Mouse (Mus musculus) brain, embryonic 14.5 days (tissue): ENCODE data around the gene Nsmf. TPM values are rescaled to one million over a fixed set of nuclear protein-coding genes. Genes with fewer than 3 reads are reported as not detected.

Source experiments
- DNase-seq: peaks from one replicate; pipeline ENCODE4 v3.0.0-alpha.2; 2011; ENCODE audit warnings: low read depth
- CTCF ChIP-seq: fragments of 200-500 bp; IDR thresholded peaks from 2 replicates; pipeline ENCODE4 v1.5.1; 2012; ENCODE audit warnings: inconsistent platforms, mild to moderate bottlenecking, moderate library complexity, borderline replicate concordance; ENCODE audit not compliant: insufficient read depth, insufficient read length; ENCODE audit errors: extremely low read depth
- POLR2A ChIP-seq: fragments of 200-500 bp; IDR thresholded peaks from 2 replicates; pipeline ENCODE4 v1.6.1; 2012; ENCODE audit warnings: mild to moderate bottlenecking, inconsistent platforms, borderline replicate concordance; ENCODE audit not compliant: poor library complexity, insufficient read depth, insufficient read length, severe bottlenecking; ENCODE audit errors: extremely low read depth
- polyA plus RNA-seq: library from polyadenylated mRNA; depleted of rRNA; stranded (reverse); fragments of >200 nt; gene quantifications from 2 replicates; pipeline ENCODE4 v1.2.3, GENCODE M21; 2012; rRNA removed

Gene Nsmf
- 194 and 297 TPM in 2 replicates for polyA plus RNA-seq

- 0 out of 2 replicates have a peak, but pooled peaks have one; percentile 9 for TF ChIP-seq CTCF
- peak; percentile 83 for TF ChIP-seq POLR2A
- DNase-seq: peak; percentile 92
Observed at GRCm38 (mm10) chr2:25054221-25055067, at the start of gene Nsmf. Gene Nsmf (plus strand): TSS chr2:25054355.

DNA sequence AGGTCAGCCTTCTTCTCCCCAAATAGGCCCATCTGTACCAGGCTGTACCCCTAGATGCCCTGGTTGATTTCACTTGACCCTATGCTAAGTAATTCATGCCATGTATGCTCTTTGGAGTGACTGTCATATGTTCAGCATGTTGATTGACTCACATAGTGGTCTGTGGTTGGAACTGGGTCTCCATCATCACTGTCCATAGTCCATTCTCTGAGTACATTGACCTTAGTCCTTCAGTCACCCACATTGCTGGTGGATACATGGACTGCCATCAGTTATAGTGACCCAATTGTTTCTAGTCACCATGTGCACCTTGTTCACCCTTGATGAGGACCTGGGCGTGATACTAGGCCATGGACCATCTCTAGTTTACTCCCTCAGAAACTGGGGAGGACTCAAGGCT is 47.4 kb upstream of the Nsmf start:
- DNase-seq: no peak
- TF ChIP-seq POLR2A (no peak), CTCF (no peak)

GRCm38 (mm10) chr2:25008250-25008649 is 45.9 kb upstream of the Nsmf start:
- TF ChIP-seq POLR2A (no peak), CTCF (no peak)
- DNase-seq: no peak

GRCm38 (mm10) chr2:25022678-25023077 is 31.5 kb upstream of the Nsmf start:
- no peak for DNase-seq
- no peak for TF ChIP-seq CTCF
- no peak for TF ChIP-seq POLR2A

DNA sequence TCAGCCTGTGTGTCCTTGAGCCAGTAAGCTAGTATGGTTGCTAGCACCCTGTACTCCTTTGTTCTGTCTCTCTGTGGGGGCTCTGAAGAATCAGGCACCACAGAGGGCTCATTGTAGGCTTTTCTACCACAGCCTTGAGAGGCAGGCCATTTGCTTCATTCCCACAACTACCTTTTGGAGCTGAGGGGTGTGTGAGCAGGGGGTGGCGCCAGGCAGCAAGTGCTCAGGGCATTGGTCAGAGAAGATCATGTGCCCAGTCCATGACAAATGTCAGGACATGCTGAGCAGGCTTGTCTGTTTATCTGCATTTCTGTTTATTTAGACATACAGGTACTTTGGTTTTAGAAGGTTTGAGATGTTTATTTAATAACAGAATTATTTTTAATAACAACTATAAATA is 29.0 kb upstream of the Nsmf start:
- DNase-seq: no peak
- TF ChIP-seq POLR2A: no peak
- TF ChIP-seq CTCF: no peak

DNA sequence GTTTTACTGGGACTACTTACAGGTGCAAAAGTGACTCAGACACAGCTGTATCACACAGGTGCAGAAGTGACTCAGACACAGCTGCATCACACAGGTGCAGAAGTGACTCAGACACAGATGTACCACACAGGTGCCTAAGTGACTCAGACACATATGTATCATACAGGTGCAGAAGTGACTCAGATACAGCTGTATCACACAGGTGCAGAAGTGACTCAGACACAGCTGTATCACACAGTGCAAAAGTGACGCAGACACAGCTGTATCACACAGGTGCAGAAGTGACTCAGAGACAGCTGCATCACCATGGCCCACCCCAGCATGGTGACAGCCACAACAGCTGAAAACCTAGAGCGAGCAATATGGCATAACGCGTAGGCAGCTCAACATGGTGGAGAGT is 19.2 kb upstream of the Nsmf start:
- TF ChIP-seq POLR2A (no peak), CTCF (no peak)
- DNase-seq: no peak

DNA sequence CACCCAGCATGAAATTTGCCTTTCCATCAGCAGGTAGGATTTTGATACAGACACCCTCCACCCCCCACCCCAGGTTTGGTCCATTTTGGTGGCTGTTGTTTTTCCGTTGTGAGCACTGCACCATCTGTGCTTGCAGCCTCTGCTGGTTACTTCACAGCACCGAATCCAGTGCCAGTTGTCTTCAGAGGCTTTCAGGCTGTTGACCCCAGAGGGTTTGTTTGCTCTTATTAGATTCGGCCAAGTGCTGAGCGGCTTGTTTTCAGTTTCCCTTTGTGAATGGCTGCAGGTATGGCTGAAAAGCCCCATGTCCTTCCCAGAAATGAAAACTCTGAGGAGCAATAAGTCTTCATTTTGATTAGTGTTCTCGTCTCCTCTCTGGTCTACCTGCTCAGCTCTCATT is 14.1 kb upstream of the Nsmf start:
- TF ChIP-seq CTCF (no peak), POLR2A (no peak)
- no peak for DNase-seq

DNA sequence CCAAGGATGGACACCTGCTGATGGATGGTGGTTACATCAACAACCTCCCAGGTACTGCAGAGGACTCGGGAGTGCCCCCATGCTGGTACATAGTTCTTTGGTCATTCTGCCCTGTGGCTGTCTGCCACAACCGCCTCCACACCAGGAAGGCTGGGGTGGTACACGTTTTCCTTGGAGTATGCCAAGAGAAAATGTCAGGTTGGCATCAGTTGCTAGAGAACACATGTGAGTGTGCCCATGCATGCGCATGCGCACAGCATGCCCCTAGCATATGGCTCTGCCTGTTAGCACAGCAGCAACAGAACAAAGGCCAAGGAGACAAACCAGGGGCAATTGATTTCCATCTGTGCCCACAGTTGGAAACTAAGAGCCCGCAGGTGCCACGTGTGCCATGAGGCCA is 3.2 kb upstream of the Nsmf start:
- DNase-seq: peak; percentile 65
- TF ChIP-seq POLR2A (no peak), CTCF (no peak)

- no peak for DNase-seq
- no peak for TF ChIP-seq CTCF
- TF ChIP-seq POLR2A: no peak
Observed at GRCm38 (mm10) chr2:25051450-25051849, 2.7 kb upstream of the Nsmf start.

GRCm38 (mm10) chr2:25053101-25053500 is 1.1 kb upstream of the Nsmf start:
- no peak for TF ChIP-seq CTCF
- no peak for TF ChIP-seq POLR2A
- DNase-seq: no peak

GRCm38 (mm10) chr2:25055068-25055405 is 882 bp downstream of the Nsmf start:
- peak; percentile 87 for DNase-seq
- TF ChIP-seq CTCF: no peak
- no peak for TF ChIP-seq POLR2A

GRCm38 (mm10) chr2:25055409-25056155 is 1.4 kb downstream of the Nsmf start:
- no peak for TF ChIP-seq CTCF
- TF ChIP-seq POLR2A: no peak
- DNase-seq: peak; percentile 8

DNA sequence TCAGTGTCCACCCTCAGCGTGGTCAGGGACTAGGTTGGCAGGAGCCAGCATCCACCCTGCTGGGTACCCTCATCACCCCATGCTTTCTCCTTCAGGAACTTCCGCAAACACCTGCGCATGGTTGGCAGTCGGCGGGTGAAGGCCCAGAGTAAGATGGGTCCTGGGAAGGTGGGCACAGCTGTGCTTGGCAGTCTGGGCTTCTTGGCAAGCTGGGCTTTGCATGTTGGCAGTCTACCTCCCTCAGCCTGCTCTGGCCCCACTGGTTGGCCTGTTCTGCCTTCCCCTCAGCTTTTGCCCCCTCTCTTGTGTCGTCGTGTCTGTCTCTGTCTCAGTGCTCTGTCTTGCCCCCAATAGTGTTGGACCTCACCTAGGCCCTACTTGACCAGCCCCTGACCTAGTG is 4.8 kb downstream of the Nsmf start:
- no peak for DNase-seq
- TF ChIP-seq POLR2A (no peak), CTCF (no peak)
